Mouse (Mus musculus) forebrain, embryonic 16.5 days (tissue): Measurements from ENCODE around the gene Itih1. TPM values are rescaled to one million over a fixed set of nuclear protein-coding genes. Genes with fewer than 3 reads are reported as not detected.

ENCODE experiments used
- ATAC-seq: fragments of 200-750 bp; cut with Nextera tagmentation; 2 replicates; pipeline ENCODE4 v1.8.0; 2017; ENCODE audit warnings: mild to moderate bottlenecking, moderate library complexity
- H3K27ac ChIP-seq: fragments of 300-500 bp; sonication (generic); 2 replicates; pipeline ENCODE4 v1.5.1; 2014; ENCODE audit warnings: low read length, control low read depth
- H3K27me3 ChIP-seq: fragments of 300-500 bp; sonication (generic); replicated peaks from 2 replicates; pipeline ENCODE4 v1.6.1; 2014; ENCODE audit warnings: low read length; ENCODE audit not compliant: control insufficient read depth, insufficient read depth
- H3K36me3 ChIP-seq: fragments of 300-500 bp; sonication (generic); 2 replicates; pipeline ENCODE4 v1.6.1; 2014; ENCODE audit not compliant: control insufficient read depth, insufficient read depth
- H3K4me1 ChIP-seq: fragments of 300-500 bp; sonication (generic); replicated peaks from 2 replicates; pipeline ENCODE4 v1.6.1; 2014; ENCODE audit warnings: low read length; ENCODE audit not compliant: control insufficient read depth, insufficient read depth
- H3K4me2 ChIP-seq: fragments of 300-500 bp; sonication (generic); 2 replicates; pipeline ENCODE4 v1.6.1; 2014; ENCODE audit warnings: mild to moderate bottlenecking, low read length, control low read depth
- H3K4me3 ChIP-seq: fragments of 300-500 bp; sonication (generic); replicated peaks from 2 replicates; pipeline ENCODE4 v1.5.1; 2014; ENCODE audit warnings: mild to moderate bottlenecking, low read length, control low read depth
- H3K9ac ChIP-seq: fragments of 300-500 bp; sonication (generic); replicated peaks from 2 replicates; pipeline ENCODE4 v1.6.1; 2014; ENCODE audit warnings: low read depth, low read length, control low read depth
- H3K9me3 ChIP-seq: fragments of 300-500 bp; sonication (generic); 2 replicates; pipeline ENCODE4 v1.6.1; 2016; ENCODE audit warnings: low read length; ENCODE audit not compliant: control insufficient read depth
- WGBS: fragments of 180-500 bp; shearing (Covaris S2); extraction: QIAGEN DNeasy Blood & Tissue Kit; methylation state at CpG from one replicate; pipeline ENCODE4 v1.1.7; 2014; 5-methylcytosine and 5-hydroxymethylcytosine counted together
- polyA plus RNA-seq: library from polyadenylated mRNA; unstranded; fragments of >200 nt; fragmentation: Nextera tagmentation; extraction: Ambion mirVana; gene quantifications from 2 replicates; pipeline ENCODE4 v1.2.1, GENCODE M21; 2015

Gene Itih1
- polyA plus RNA-seq = not detected in 2 replicates

DNA sequence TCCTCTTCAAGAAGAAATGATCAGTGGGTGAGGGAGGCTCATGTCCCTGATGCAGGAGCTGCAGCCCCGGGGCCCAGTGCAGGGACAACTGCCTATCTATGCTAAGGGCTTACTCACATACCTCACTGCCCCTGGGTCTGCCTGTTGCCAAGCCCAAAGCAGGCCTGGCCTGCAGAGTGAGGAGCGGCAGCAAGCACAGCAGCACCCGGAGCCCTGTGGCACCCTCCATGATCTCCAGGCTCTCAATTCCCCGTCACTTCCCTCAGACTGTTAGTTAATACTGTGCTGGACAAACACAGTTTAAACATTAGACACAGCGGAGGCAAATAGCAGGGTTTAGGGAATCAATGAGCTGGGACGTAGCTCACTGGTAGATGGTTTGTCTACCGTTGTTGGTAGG is at the start of gene Itih1:
TSS of gene Itih1 (minus strand) at position 252 of the 400 bp plus-strand sequence.
- H3K36me3 ChIP-seq = no peaks in the 10 kb centered on the region
- H3K9me3 ChIP-seq = no peaks in the 10 kb centered on the region
- WGBS = 91% methylated on average over 7 of the region's 7 CpGs
- H3K9ac ChIP-seq = no peak within 1 kb of the TSS
- no peak within 1 kb of the TSS for H3K4me2 ChIP-seq
- 0 out of 2 replicates have a peak, but pooled peaks cover 2% of the 10 kb centered on the region for H3K27me3 ChIP-seq
- H3K27ac ChIP-seq = no peak within 1 kb of the TSS
- ATAC-seq = no peak
- H3K4me1 ChIP-seq = no peaks in the 10 kb centered on the region
- no peak within 1 kb of the TSS for H3K4me3 ChIP-seq

DNA sequence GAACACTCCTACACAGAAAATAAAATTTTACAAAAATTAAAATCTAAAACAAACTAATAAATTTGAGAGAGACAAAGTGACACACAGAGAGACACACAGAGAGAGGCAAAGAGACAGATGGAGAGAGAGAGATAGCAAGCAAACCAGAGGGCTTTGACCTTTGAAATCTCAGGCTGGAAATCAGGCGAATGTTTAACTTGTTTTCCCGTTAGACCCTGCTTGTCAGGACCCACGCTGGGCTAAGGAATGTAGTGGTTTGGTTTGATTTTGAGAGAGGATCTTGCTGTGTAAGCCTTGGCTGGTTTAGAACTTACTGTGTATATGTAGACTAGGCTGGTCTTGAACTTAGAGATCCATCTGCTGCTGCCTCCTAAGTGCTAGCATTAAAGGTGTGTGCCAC is 33.1 kb upstream of the Itih1 start:
- Histone ChIP-seq H3K27ac (no peak overlapping the region), H3K4me3 (no peak overlapping the region), H3K9ac (no peak overlapping the region), H3K27me3 (no peaks in the 10 kb centered on the region), H3K4me2 (no peak overlapping the region), H3K36me3 (peaks cover 5% of the 10 kb centered on the region; the same call in 1 of the 2 replicates), H3K9me3 (no peaks in the 10 kb centered on the region), H3K4me1 (no peaks in the 10 kb centered on the region)
- ATAC-seq = no peak
- WGBS = 90% methylated on average over 3 of the region's 3 CpGs

DNA sequence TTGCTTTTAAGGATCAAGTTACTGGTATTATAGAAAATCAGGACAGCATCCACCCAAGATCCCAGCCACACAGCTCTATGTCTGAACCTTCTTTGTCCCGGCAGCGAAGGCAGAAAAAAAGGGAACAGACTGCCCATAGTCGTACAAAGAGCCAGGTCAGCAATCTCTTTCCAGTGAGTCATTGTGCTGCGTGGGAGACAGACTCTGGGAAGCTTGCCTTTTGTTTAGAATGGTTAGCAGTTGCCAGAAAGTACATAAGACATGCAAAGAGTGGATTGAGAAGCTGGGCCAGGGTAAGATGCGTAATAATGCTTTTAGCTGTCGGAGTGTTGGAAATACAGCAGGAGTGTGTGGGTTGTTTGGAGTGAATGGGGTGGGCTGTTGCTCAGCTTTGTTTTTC is 31.1 kb upstream of the Itih1 start:
- Histone ChIP-seq H3K4me2 (no peak overlapping the region), H3K36me3 (peaks cover 9% of the 10 kb centered on the region; the same call in 1 of the 2 replicates), H3K27me3 (no peaks in the 10 kb centered on the region), H3K9ac (no peak overlapping the region), H3K4me3 (no peak overlapping the region), H3K9me3 (no peaks in the 10 kb centered on the region), H3K4me1 (no peaks in the 10 kb centered on the region), H3K27ac (peak overlapping the region; percentile 23; the same call in 1 of the 2 replicates)
- WGBS = 32% methylated on average over 6 of the region's 6 CpGs
- no peak for ATAC-seq

DNA sequence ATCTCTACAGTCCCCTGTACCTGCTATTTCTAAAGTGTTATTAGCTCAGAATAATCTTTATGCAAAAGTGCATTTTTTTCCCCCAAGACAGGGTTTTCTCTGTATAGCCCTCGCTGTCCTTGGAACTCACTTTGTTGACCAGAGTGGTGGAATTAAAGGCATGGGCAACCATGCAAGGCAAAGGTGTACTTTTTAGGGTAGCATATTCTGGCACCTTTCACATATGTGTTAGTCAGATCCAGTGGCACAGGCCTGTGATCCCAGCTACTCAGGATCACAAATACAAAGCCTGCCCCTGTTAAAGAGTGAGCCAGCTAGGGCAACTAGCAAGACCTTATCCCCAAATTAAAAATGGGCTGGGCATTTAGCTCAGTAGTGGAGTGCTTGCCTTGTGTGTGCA is 17.3 kb upstream of the Itih1 start:
- 97% methylated on average over 1 of the region's 1 CpGs for WGBS
- no peak overlapping the region for H3K9ac ChIP-seq
- H3K4me3 ChIP-seq = no peak overlapping the region
- ATAC-seq = no peak
- H3K36me3 ChIP-seq = peaks cover 2% of the 10 kb centered on the region; the same call in 1 of the 2 replicates
- H3K4me2 ChIP-seq = no peak overlapping the region
- no peaks in the 10 kb centered on the region for H3K9me3 ChIP-seq
- no peaks in the 10 kb centered on the region for H3K4me1 ChIP-seq
- H3K27me3 ChIP-seq = no peaks in the 10 kb centered on the region
- no peak overlapping the region for H3K27ac ChIP-seq

DNA sequence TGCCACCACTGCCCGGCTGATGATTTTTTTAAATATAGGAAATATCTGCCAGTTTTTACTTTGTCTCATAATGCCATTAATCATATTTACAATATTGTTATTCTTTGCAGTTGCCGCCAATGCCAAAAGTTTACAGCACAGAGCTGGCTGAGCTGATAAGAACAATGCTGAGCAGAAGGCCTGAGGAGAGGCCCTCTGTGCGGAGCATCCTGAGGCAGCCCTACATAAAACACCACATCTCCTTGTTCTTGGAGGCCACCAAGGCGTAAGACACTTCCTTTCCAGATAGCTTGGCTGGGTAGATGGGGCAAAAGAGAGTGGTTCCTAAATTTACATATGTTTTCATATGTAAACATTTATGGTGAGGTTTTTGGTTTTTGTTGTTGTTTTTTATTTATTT is 15.9 kb upstream of the Itih1 start:
- WGBS = 94% methylated on average over 4 of the region's 4 CpGs
- H3K36me3 ChIP-seq = peaks cover 2% of the 10 kb centered on the region; the same call in 1 of the 2 replicates
- no peaks in the 10 kb centered on the region for H3K4me1 ChIP-seq
- H3K27me3 ChIP-seq = no peaks in the 10 kb centered on the region
- H3K9ac ChIP-seq = no peak overlapping the region
- H3K4me2 ChIP-seq = no peak overlapping the region
- H3K27ac ChIP-seq = no peak overlapping the region
- H3K4me3 ChIP-seq = no peak overlapping the region
- no peaks in the 10 kb centered on the region for H3K9me3 ChIP-seq
- no peak for ATAC-seq

DNA sequence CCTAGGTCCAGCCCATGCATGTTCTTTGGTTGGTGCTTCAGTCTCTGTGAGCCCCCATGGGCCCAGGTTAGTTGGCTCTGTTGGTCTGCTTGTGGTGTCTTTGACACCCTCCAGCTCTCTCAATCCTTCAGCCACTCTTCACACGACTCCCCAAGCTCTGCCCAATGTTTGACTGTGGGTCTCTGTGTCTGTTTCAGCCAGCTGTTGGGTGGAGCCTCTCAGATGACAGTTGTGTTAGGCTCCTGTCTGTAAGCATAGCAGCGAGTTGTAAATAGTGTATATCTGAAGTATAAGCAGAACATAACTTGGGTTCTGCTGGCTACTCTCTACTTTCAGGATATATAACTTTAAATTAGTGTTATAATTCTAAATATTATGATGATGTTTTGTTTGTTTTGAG is 15.4 kb upstream of the Itih1 start:
- H3K9me3 ChIP-seq = no peaks in the 10 kb centered on the region
- no peak overlapping the region for H3K4me3 ChIP-seq
- H3K4me1 ChIP-seq = no peaks in the 10 kb centered on the region
- no peak for ATAC-seq
- 84% methylated on average over 2 of the region's 2 CpGs for WGBS
- no peak overlapping the region for H3K4me2 ChIP-seq
- H3K27me3 ChIP-seq = no peaks in the 10 kb centered on the region
- no peak overlapping the region for H3K9ac ChIP-seq
- peaks cover 2% of the 10 kb centered on the region; the same call in 1 of the 2 replicates for H3K36me3 ChIP-seq
- H3K27ac ChIP-seq = no peak overlapping the region

DNA sequence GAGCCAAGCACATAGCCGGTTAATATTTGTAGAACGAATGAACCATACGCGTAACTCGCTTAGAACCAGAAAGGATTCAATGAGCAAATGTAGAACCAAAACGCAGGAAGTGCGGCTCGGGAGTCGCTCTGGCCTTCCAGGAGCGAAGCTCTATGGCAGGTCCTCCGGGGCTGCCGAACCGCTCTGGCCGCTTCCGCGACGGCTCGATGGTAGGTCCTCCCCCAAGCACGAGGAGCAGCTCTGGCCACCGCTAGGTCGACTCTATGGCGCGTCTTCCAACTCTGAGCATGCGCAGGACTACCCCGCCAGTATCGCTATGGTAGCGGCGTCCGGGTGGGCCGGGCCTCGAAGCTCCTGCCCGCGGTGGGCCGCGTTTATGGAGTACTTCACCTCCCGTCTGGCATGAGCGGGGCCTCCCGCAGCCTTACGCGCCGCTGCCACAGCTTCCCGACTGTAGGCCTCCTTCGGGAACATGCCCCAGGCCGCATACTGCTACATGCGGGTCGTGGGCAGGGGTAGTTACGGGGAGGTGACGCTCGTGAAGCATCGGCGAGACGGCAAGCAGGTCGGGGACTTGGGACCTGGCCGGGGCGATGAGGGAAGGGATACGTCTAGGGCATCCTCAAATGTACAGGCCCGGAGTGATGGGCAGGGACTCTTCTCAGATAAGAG is 8.2 kb upstream of the Itih1 start, which contains the start of gene Nek4:
TSS of gene Nek4 (plus strand) at position 224 of the 672 bp plus-strand sequence.
- peak within 1 kb of the TSS; percentile 73 for H3K27ac ChIP-seq
- ATAC-seq = peak; percentile 100
- H3K9ac ChIP-seq = peak within 1 kb of the TSS; percentile 84
- H3K36me3 ChIP-seq = no peaks in the 10 kb centered on the region
- H3K4me1 ChIP-seq = peaks cover 10% of the 10 kb centered on the region
- WGBS = under 1% methylated on average over 57 of the region's 57 CpGs
- peak within 1 kb of the TSS; percentile 94 for H3K4me3 ChIP-seq
- no peaks in the 10 kb centered on the region for H3K27me3 ChIP-seq
- no peaks in the 10 kb centered on the region for H3K9me3 ChIP-seq
- H3K4me2 ChIP-seq = peak within 1 kb of the TSS; percentile 68

DNA sequence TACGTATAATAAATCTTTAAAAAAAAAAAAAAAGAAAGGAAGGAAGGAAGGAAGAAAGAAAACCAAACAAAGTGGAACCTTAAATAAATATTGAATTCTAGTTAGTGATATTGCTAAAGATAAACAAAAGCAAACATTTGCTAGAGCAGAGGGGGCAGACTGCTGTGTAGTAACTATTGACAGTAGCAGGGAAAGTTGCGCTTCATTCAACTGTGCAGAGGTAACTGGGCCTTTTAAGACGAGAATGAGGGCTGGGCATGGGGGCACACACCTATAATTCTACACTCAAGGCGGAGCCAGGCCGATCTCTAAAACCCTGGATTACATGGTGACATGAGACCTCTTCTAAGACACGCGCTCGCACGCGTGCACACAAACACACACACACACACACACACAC is 6.9 kb upstream of the Itih1 start:
- no peak for ATAC-seq
- WGBS = 96% methylated on average over 10 of the region's 10 CpGs

DNA sequence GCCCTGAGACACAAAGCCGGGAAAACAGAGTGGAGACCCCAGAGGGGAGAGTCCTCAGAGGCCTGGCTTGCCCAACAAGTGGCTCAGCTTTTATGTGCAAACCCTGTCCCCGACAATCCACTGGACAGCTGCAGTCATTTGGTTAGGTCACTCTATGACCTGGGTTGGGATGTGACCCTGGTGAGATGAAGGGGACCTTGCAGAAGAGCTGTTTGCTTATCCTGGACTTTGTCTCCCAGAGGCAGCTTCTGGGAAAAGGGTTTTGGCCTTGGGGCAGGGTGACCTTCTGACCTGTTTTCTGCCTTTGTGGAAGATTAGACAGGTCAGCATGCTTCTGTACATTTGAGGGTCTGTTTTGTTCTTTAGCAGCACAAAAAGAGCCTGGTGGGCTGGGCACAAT is 1.7 kb upstream of the Itih1 start:
- Histone ChIP-seq H3K27me3 (0 out of 2 replicates have a peak, but pooled peaks cover 2% of the 10 kb centered on the region), H3K9me3 (no peaks in the 10 kb centered on the region), H3K4me1 (no peaks in the 10 kb centered on the region), H3K27ac (no peak overlapping the region), H3K4me2 (no peak overlapping the region), H3K9ac (no peak overlapping the region), H3K36me3 (no peaks in the 10 kb centered on the region), H3K4me3 (no peak overlapping the region)
- ATAC-seq = no peak
- 83% methylated on average over 2 of the region's 2 CpGs for WGBS

More for the DNA sequence above, 6.9 kb upstream of the Itih1 start:
- Histone ChIP-seq H3K36me3 (no peaks in the 10 kb centered on the region), H3K4me2 (no peak overlapping the region), H3K27ac (no peak overlapping the region), H3K27me3 (no peaks in the 10 kb centered on the region), H3K4me1 (peaks cover 10% of the 10 kb centered on the region), H3K9ac (no peak overlapping the region), H3K4me3 (no peak overlapping the region), H3K9me3 (no peaks in the 10 kb centered on the region)
